Mouse (Mus musculus) heart, embryonic 12.5 days (tissue): Measurements from ENCODE around the gene Mrps36. TPM values are rescaled to one million over a fixed set of nuclear protein-coding genes. Genes with fewer than 3 reads are reported as not detected.
"Not testable (repeated sequence)": the region's sequence is repeated elsewhere in the genome, so short reads cannot be mapped to it uniquely, and the experiment has no call there.

ENCODE experiments used
- ATAC-seq: fragments of 200-750 bp; cut with Nextera tagmentation; 2 replicates; pipeline ENCODE4 v1.8.0; 2017; ENCODE audit warnings: moderate TSS enrichment, moderate library complexity; ENCODE audit not compliant: insufficient number of reproducible peaks, low FRiP score
- H3K27ac ChIP-seq: fragments of 300-500 bp; sonication (generic); 2 replicates; pipeline ENCODE4 v1.5.1; 2016; ENCODE audit warnings: mild to moderate bottlenecking, moderate library complexity; ENCODE audit not compliant: poor library complexity, severe bottlenecking
- H3K27me3 ChIP-seq: fragments of 300-500 bp; sonication (generic); replicated peaks from 2 replicates; pipeline ENCODE4 v1.6.1; 2016; ENCODE audit warnings: mild to moderate bottlenecking, moderate library complexity
- H3K36me3 ChIP-seq: fragments of 300-500 bp; sonication (generic); 2 replicates; pipeline ENCODE4 v1.6.1; 2016; ENCODE audit warnings: mild to moderate bottlenecking, moderate library complexity
- H3K4me1 ChIP-seq: fragments of 300-500 bp; sonication (generic); replicated peaks from 2 replicates; pipeline ENCODE4 v1.6.1; 2016; ENCODE audit warnings: mild to moderate bottlenecking
- H3K4me2 ChIP-seq: fragments of 300-500 bp; sonication (generic); 2 replicates; pipeline ENCODE4 v1.6.1; 2016; ENCODE audit warnings: mild to moderate bottlenecking, moderate library complexity
- H3K4me3 ChIP-seq: fragments of 300-500 bp; sonication (generic); 2 replicates; pipeline ENCODE4 v1.5.1; 2016; ENCODE audit warnings: mild to moderate bottlenecking
- H3K9ac ChIP-seq: fragments of 300-500 bp; sonication (generic); 2 replicates; pipeline ENCODE4 v1.6.1; 2016; ENCODE audit warnings: mild to moderate bottlenecking, moderate library complexity
- H3K9me3 ChIP-seq: fragments of 300-500 bp; sonication (generic); replicated peaks from 2 replicates; pipeline ENCODE4 v1.6.1; 2016; ENCODE audit warnings: mild to moderate bottlenecking, moderate library complexity
- WGBS: fragments of 180-500 bp; shearing (Covaris S2); methylation state at CpG from one replicate; pipeline ENCODE4 v1.1.7; 2016; 5-methylcytosine and 5-hydroxymethylcytosine counted together
- polyA plus RNA-seq: library from polyadenylated mRNA; unstranded; fragments of >200 nt; fragmentation: Nextera tagmentation; extraction: Ambion mirVana; gene quantifications from 2 replicates; pipeline ENCODE4 v1.2.1, GENCODE M21; 2016

The Mrps36 gene
- 256 TPM in 2 replicates for polyA plus RNA-seq

GRCm38 (mm10) chr13:100744036-100744744 is at the start of gene Mrps36:
Gene Mrps36 (minus strand): TSS chr13:100744659.
- peak within 1 kb of the TSS; percentile 90 for H3K4me3 ChIP-seq
- WGBS = under 1% methylated on average over 52 of the region's 52 CpGs
- peak; percentile 95 for ATAC-seq

DNA sequence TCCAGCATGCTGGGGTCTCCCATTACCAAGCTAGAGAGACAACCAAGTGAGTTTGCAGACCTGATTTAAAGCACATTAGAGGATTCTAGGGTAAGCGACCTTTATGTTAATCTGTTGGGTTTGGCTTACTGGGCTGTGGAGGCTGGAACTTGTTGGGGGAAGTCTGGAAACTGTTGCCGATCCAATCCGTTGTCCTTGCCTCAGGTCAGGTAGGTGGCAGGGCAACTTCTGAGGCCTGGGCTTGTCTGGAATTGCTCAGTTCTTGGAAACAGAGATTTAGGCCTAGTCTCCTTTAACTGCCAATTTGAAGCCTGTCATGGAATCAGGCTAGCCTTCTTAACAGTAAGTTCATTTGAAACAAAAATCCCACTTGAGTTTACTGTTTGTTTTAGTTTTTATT is 44.6 kb upstream of the Mrps36 start:
- Histone ChIP-seq H3K27me3 (no peaks in the 10 kb centered on the region), H3K9me3 (no peaks in the 10 kb centered on the region), H3K4me1 (peaks cover 11% of the 10 kb centered on the region), H3K4me3 (no peak overlapping the region), H3K4me2 (no peak overlapping the region), H3K9ac (no peak overlapping the region), H3K36me3 (peaks cover 4% of the 10 kb centered on the region; the same call in 1 of the 2 replicates), H3K27ac (no peak overlapping the region)
- WGBS = 77% methylated on average over 3 of the region's 3 CpGs
- ATAC-seq = no peak

More at GRCm38 (mm10) chr13:100744036-100744744, at the start of gene Mrps36:
- H3K9me3 ChIP-seq = no peaks in the 10 kb centered on the region
- no peaks in the 10 kb centered on the region for H3K27me3 ChIP-seq
- peak within 1 kb of the TSS; percentile 65 for H3K4me2 ChIP-seq
- H3K36me3 ChIP-seq = peaks cover 9% of the 10 kb centered on the region; the same call in 1 of the 2 replicates
- peak within 1 kb of the TSS; percentile 88 for H3K9ac ChIP-seq
- H3K27ac ChIP-seq = peak within 1 kb of the TSS; percentile 99
- H3K4me1 ChIP-seq = peaks cover 12% of the 10 kb centered on the region

- 90% methylated on average over 13 of the region's 14 CpGs for WGBS
Measured at GRCm38 (mm10) chr13:100788057-100788456, 43.6 kb upstream of the Mrps36 start.

GRCm38 (mm10) chr13:100787316-100788010 is 43.0 kb upstream of the Mrps36 start:
- no peaks in the 10 kb centered on the region for H3K9me3 ChIP-seq
- 66% methylated on average over 6 of the region's 6 CpGs for WGBS
- ATAC-seq = no peak
- no peaks in the 10 kb centered on the region for H3K27me3 ChIP-seq
- peaks cover 18% of the 10 kb centered on the region for H3K36me3 ChIP-seq
- H3K4me1 ChIP-seq = peaks cover 24% of the 10 kb centered on the region
- H3K27ac ChIP-seq = no peak overlapping the region
- no peak overlapping the region for H3K4me2 ChIP-seq
- no peak overlapping the region for H3K4me3 ChIP-seq
- no peak overlapping the region for H3K9ac ChIP-seq

More at GRCm38 (mm10) chr13:100788057-100788456, 43.6 kb upstream of the Mrps36 start:
- not testable (repeated sequence) for H3K27ac ChIP-seq, H3K27me3 ChIP-seq, ATAC-seq, H3K4me2 ChIP-seq, H3K9me3 ChIP-seq, H3K4me3 ChIP-seq, H3K9ac ChIP-seq
- H3K4me1 ChIP-seq = peaks cover 20% of the 10 kb centered on the region
- peaks cover 14% of the 10 kb centered on the region for H3K36me3 ChIP-seq

- Histone ChIP-seq H3K4me2 (peak within 1 kb of the TSS; percentile 90), H3K9me3 (no peaks in the 10 kb centered on the region), H3K4me3 (peak within 1 kb of the TSS; percentile 98), H3K4me1 (peaks cover 27% of the 10 kb centered on the region), H3K27ac (peak within 1 kb of the TSS; percentile 48; the same call in 1 of the 2 replicates), H3K36me3 (peaks cover 28% of the 10 kb centered on the region), H3K27me3 (no peaks in the 10 kb centered on the region), H3K9ac (peak within 1 kb of the TSS; percentile 95)
- WGBS = under 1% methylated on average over 35 of the region's 35 CpGs
- peak; percentile 99 for ATAC-seq
Measured at GRCm38 (mm10) chr13:100786414-100786867, 42.0 kb upstream of the Mrps36 start, which contains the start of gene Ccnb1. Gene Ccnb1 (minus strand): TSS chr13:100786570.

DNA sequence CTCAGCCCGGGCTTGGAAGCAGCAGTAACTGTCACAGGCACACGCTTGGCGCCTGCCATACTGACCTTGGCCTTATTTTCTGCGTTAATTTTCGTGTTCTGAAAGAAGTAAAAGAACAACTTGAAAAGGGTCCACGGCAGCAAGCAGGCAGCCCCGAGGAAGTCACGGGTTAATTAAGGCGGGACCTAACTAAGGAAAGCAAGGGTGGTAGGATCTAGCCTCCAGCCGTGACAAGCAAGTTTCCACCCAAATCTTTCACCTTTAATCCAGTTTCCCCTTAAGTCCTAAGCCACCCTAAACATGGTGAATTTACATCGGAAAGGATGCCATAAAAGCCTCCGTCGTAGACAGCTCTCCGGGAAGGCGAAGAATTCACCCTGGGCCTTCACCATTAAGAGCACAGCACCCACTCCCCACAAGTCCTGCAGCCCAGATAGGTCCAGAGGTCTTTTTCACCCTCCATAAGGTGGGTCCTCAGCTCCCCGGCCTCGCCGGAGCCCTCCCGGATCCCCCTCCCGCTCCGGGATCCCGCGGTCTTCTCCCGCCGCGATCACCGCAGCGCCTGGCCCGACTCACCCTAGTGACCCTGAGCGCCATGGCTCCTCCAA is 41.5 kb upstream of the Mrps36 start:
- Histone ChIP-seq H3K36me3 (peaks cover 32% of the 10 kb centered on the region), H3K4me3 (peak overlapping the region; percentile 98), H3K4me2 (peak overlapping the region; percentile 90), H3K9me3 (no peaks in the 10 kb centered on the region), H3K27ac (peak overlapping the region; percentile 48; the same call in 1 of the 2 replicates), H3K9ac (peak overlapping the region; percentile 95), H3K27me3 (no peaks in the 10 kb centered on the region), H3K4me1 (peaks cover 27% of the 10 kb centered on the region)
- WGBS = under 1% methylated on average over 30 of the region's 30 CpGs
- peak; percentile 22 for ATAC-seq

GRCm38 (mm10) chr13:100777491-100777890 is 33.0 kb upstream of the Mrps36 start:
- 62% methylated on average over 3 of the region's 3 CpGs for WGBS
- peaks cover 20% of the 10 kb centered on the region for H3K4me1 ChIP-seq
- H3K27ac ChIP-seq = no peak overlapping the region
- no peaks in the 10 kb centered on the region for H3K9me3 ChIP-seq
- H3K36me3 ChIP-seq = peaks cover 37% of the 10 kb centered on the region
- no peak for ATAC-seq
- H3K27me3 ChIP-seq = no peaks in the 10 kb centered on the region
- H3K4me3 ChIP-seq = no peak overlapping the region
- no peak overlapping the region for H3K4me2 ChIP-seq
- no peak overlapping the region for H3K9ac ChIP-seq

DNA sequence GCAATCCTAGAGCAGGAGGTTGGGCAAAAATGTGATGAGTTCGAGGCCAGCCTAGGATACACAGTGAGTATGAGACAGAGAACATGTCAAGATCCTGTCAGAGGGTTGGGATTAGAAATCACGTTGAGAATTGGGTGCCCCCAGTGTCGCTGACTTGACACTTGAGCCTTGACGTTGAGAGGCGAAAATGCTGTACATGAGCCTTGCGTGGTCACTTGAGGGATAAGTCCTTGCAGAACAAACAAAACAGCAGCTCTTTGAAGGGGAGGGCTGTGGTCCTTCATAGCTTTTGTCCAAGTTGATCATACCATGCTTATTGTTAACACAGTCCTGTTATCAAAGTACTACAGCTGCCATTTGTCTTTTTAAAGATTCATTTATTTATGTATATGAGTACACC is 32.3 kb upstream of the Mrps36 start:
- no peaks in the 10 kb centered on the region for H3K27me3 ChIP-seq
- 58% methylated on average over 6 of the region's 6 CpGs for WGBS
- no peak overlapping the region for H3K4me3 ChIP-seq
- peaks cover 16% of the 10 kb centered on the region for H3K4me1 ChIP-seq
- no peak overlapping the region for H3K27ac ChIP-seq
- no peak for ATAC-seq
- no peak overlapping the region for H3K9ac ChIP-seq
- H3K4me2 ChIP-seq = peak overlapping the region; percentile 94
- H3K36me3 ChIP-seq = peaks cover 34% of the 10 kb centered on the region
- H3K9me3 ChIP-seq = no peaks in the 10 kb centered on the region

DNA sequence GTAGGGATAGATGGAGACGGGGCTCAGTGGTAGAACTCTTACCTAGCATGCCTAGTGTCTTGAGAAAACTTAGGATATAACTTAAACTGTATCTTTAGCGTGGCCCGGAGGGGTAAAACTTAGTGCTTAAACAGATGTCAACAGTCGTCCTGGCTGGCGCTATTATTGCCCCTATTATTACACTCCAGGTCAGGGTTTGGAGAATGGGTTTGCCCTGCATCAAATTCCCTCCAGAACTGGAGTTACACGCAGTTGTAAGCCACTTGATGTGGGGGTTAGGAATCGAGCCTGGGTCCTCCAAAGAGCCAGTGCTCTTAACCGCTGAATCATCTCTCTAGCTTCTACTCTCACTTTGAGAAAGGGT is 31.6 kb upstream of the Mrps36 start:
- H3K36me3 ChIP-seq = peaks cover 33% of the 10 kb centered on the region
- no peaks in the 10 kb centered on the region for H3K9me3 ChIP-seq
- WGBS = 10% methylated on average over 8 of the region's 8 CpGs
- no peak overlapping the region for H3K27ac ChIP-seq
- H3K27me3 ChIP-seq = no peaks in the 10 kb centered on the region
- peak overlapping the region; percentile 94 for H3K4me2 ChIP-seq
- ATAC-seq = peak; percentile 26; the same call in 1 of the 2 replicates
- H3K4me3 ChIP-seq = peak overlapping the region; percentile 70
- peak overlapping the region; percentile 77; the same call in 1 of the 2 replicates for H3K9ac ChIP-seq
- peaks cover 16% of the 10 kb centered on the region for H3K4me1 ChIP-seq

DNA sequence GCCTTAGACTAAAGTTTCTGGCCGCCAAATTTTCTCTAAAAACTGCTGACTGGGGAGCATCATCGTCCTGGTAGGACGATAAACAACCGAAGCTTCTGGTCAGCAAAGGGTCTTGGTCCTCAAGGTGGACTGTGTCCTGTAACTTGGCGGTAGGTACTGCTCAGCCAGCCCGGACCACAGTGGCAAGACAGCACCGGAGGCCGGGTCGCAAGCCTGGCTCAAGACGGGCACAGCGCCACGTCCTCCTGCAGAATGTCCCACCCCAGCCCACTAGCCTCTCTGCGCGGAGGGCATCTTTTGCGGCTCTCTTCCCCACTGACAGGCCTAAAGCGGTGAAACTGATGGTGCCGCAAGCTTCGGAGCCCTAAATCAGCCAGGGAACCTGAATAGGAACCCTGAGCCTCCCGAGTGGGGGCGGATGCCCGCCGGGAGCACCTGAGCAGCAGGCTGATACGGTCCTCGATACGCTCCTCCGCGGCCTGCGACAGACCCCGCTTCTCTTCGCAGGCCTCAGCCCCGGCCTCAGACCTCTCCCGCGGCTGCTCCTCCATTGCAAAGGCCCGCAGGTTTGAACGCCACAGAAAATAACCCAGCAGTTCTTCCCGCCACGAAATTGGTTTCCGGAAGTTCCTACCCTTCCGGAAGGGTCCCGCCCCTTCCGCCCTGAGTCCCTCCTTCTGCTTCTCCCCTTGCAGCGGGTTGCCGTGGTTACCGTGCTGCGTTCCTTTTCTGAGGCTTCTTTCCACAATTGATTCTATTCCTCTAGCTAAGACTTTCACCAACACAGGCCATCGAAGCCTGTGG is 31.0 kb upstream of the Mrps36 start, which contains the start of gene Cenph:
Cenph (minus strand) TSS at position 648 of the 804 bp plus-strand sequence.
- no peaks in the 10 kb centered on the region for H3K27me3 ChIP-seq
- peak; percentile 91 for ATAC-seq
- H3K36me3 ChIP-seq = peaks cover 33% of the 10 kb centered on the region
- H3K27ac ChIP-seq = no peak within 1 kb of the TSS
- peak within 1 kb of the TSS; percentile 70 for H3K4me3 ChIP-seq
- H3K9me3 ChIP-seq = no peaks in the 10 kb centered on the region
- peak within 1 kb of the TSS; percentile 77 for H3K9ac ChIP-seq
- under 1% methylated on average over 46 of the region's 46 CpGs for WGBS
- H3K4me1 ChIP-seq = peaks cover 16% of the 10 kb centered on the region
- peak within 1 kb of the TSS; percentile 94 for H3K4me2 ChIP-seq
